Mouse (Mus musculus) neural tube, embryonic 15.5 days (tissue): Measurements from ENCODE around the gene Luzp1. TPM values are rescaled to one million over a fixed set of nuclear protein-coding genes. Genes with fewer than 3 reads are reported as not detected.

Source experiments
- ATAC-seq: fragments of 200-750 bp; cut with Nextera tagmentation; 2 replicates; pipeline ENCODE4 v1.8.0; 2017; ENCODE audit warnings: mild to moderate bottlenecking, moderate TSS enrichment, moderate library complexity; ENCODE audit not compliant: low FRiP score
- H3K27ac ChIP-seq: fragments of 300-500 bp; sonication (generic); replicated peaks from 2 replicates; pipeline ENCODE4 v1.5.1; 2015; ENCODE audit warnings: mild to moderate bottlenecking, inconsistent platforms
- H3K27me3 ChIP-seq: fragments of 300-500 bp; sonication (generic); replicated peaks from 2 replicates; pipeline ENCODE4 v1.6.1; 2015; ENCODE audit warnings: inconsistent platforms
- H3K36me3 ChIP-seq: fragments of 300-500 bp; sonication (generic); 2 replicates; pipeline ENCODE4 v1.6.1; 2015; ENCODE audit warnings: inconsistent platforms
- H3K4me1 ChIP-seq: fragments of 300-500 bp; sonication (generic); 2 replicates; pipeline ENCODE4 v1.6.1; 2015; ENCODE audit warnings: inconsistent platforms
- H3K4me2 ChIP-seq: fragments of 300-500 bp; sonication (generic); 2 replicates; pipeline ENCODE4 v1.6.1; 2015; ENCODE audit warnings: inconsistent platforms, mild to moderate bottlenecking, moderate library complexity
- H3K4me3 ChIP-seq: fragments of 300-500 bp; sonication (generic); replicated peaks from 2 replicates; pipeline ENCODE4 v1.5.1; 2015; ENCODE audit warnings: mild to moderate bottlenecking, inconsistent platforms
- H3K9ac ChIP-seq: fragments of 300-500 bp; sonication (generic); replicated peaks from 2 replicates; pipeline ENCODE4 v1.6.1; 2015; ENCODE audit warnings: mild to moderate bottlenecking, inconsistent platforms
- H3K9me3 ChIP-seq: fragments of 300-500 bp; sonication (generic); replicated peaks from 2 replicates; pipeline ENCODE4 v1.6.1; 2016; ENCODE audit warnings: inconsistent platforms
- WGBS: fragments of 180-500 bp; shearing (Covaris S2); methylation state at CpG from one replicate; pipeline ENCODE4 v1.1.7; 2015; ENCODE audit warnings: mixed read lengths; 5-methylcytosine and 5-hydroxymethylcytosine counted together
- polyA plus RNA-seq: library from polyadenylated mRNA; unstranded; fragments of >200 nt; fragmentation: Nextera tagmentation; extraction: Ambion mirVana; gene quantifications from 2 replicates; pipeline ENCODE4 v1.2.1, GENCODE M21; 2015

The Luzp1 gene
- polyA plus RNA-seq, 1 experiment from 2014 or later = 60.1 TPM

- H3K36me3 ChIP-seq = peaks cover 75% of the 10 kb centered on the region
These were observed 88.1 kb downstream of the Luzp1 start for GRCm38 (mm10) chr4:136557638-136558037.

GRCm38 (mm10) chr4:136559690-136560089, 90.1 kb downstream of the Luzp1 start:
- peaks cover 67% of the 10 kb centered on the region for H3K36me3 ChIP-seq
- 88% methylated on average over 2 of the region's 2 CpGs for WGBS
- H3K4me2 ChIP-seq = no peak overlapping the region
- H3K27me3 ChIP-seq = no peaks in the 10 kb centered on the region
- H3K4me3 ChIP-seq = no peak overlapping the region
- peaks cover 13% of the 10 kb centered on the region for H3K4me1 ChIP-seq
- no peak overlapping the region for H3K27ac ChIP-seq
- H3K9ac ChIP-seq = no peak overlapping the region
- ATAC-seq = no peak
- no peaks in the 10 kb centered on the region for H3K9me3 ChIP-seq

More at GRCm38 (mm10) chr4:136557638-136558037, 88.1 kb downstream of the Luzp1 start:
- Histone ChIP-seq H3K4me2 (no peak overlapping the region), H3K9me3 (no peaks in the 10 kb centered on the region), H3K9ac (no peak overlapping the region), H3K4me1 (peaks cover 9% of the 10 kb centered on the region), H3K27me3 (no peaks in the 10 kb centered on the region), H3K27ac (no peak overlapping the region), H3K4me3 (no peak overlapping the region)
- 92% methylated on average over 2 of the region's 2 CpGs for WGBS
- ATAC-seq = no peak

DNA sequence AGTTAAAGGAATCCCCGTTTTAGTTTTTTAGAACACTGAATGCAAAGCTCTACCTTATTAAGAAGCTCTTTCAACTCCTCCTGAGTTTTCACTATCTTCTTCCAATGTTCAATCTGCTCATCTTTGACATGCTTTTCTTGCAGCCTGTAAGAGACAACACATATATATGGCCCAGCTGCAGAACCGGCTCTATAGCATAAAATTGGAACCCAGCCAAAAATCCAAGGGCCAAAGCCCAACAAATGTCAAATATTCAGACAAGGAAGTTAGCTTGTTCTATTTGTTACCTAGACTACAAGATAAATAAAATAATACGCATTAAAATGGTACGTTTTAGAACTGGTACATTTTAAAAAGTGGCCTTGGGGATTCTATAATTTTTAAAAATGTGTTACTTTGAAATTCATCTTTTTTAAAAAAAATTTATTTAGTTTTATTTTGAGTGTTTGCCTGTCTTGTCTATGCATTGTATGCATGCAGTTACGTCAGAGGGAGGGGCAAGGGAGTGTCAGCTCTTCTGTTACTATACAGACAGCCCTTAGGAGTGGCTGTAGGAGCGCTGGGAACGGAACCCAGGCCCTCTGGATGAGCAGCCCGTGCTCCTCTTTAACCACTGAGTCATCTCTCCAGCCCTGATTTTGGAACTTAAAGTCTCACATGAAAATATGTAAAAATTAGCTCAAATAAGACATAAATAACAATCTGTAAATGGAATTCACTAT, 90.9 kb downstream of the Luzp1 start:
- H3K27ac ChIP-seq = no peak overlapping the region
- H3K27me3 ChIP-seq = no peaks in the 10 kb centered on the region
- H3K4me2 ChIP-seq = no peak overlapping the region
- H3K9ac ChIP-seq = no peak overlapping the region
- H3K4me3 ChIP-seq = no peak overlapping the region
- no peak for ATAC-seq
- WGBS = 89% methylated on average over 8 of the region's 8 CpGs
- H3K36me3 ChIP-seq = peaks cover 63% of the 10 kb centered on the region
- no peaks in the 10 kb centered on the region for H3K9me3 ChIP-seq
- H3K4me1 ChIP-seq = peaks cover 13% of the 10 kb centered on the region

- H3K36me3 ChIP-seq = peaks cover 62% of the 10 kb centered on the region
- 56% methylated on average over 6 of the region's 6 CpGs for WGBS
- H3K9me3 ChIP-seq = no peaks in the 10 kb centered on the region
- H3K9ac ChIP-seq = no peak overlapping the region
- H3K27me3 ChIP-seq = no peaks in the 10 kb centered on the region
- H3K4me2 ChIP-seq = no peak overlapping the region
- peaks cover 13% of the 10 kb centered on the region for H3K4me1 ChIP-seq
- H3K27ac ChIP-seq = peak overlapping the region; percentile 60; the same call in 1 of the 2 replicates
- ATAC-seq = no peak
- no peak overlapping the region for H3K4me3 ChIP-seq
These were observed 93.2 kb downstream of the Luzp1 start for GRCm38 (mm10) chr4:136562755-136563154.

GRCm38 (mm10) chr4:136568629-136569028, 99.1 kb downstream of the Luzp1 start:
- H3K9me3 ChIP-seq = no peaks in the 10 kb centered on the region
- H3K36me3 ChIP-seq = peaks cover 67% of the 10 kb centered on the region
- H3K9ac ChIP-seq = no peak overlapping the region
- no peak overlapping the region for H3K4me3 ChIP-seq
- WGBS = 78% methylated on average over 3 of the region's 3 CpGs
- H3K4me1 ChIP-seq = no peaks in the 10 kb centered on the region
- ATAC-seq = no peak
- no peak overlapping the region for H3K4me2 ChIP-seq
- H3K27ac ChIP-seq = no peak overlapping the region
- no peaks in the 10 kb centered on the region for H3K27me3 ChIP-seq

GRCm38 (mm10) chr4:136569998-136570397, 100.4 kb downstream of the Luzp1 start:
- Histone ChIP-seq H3K27me3 (no peaks in the 10 kb centered on the region), H3K4me1 (no peaks in the 10 kb centered on the region), H3K36me3 (peaks cover 62% of the 10 kb centered on the region), H3K4me3 (no peak overlapping the region), H3K4me2 (no peak overlapping the region), H3K27ac (no peak overlapping the region), H3K9me3 (no peaks in the 10 kb centered on the region), H3K9ac (no peak overlapping the region)
- no peak for ATAC-seq

DNA sequence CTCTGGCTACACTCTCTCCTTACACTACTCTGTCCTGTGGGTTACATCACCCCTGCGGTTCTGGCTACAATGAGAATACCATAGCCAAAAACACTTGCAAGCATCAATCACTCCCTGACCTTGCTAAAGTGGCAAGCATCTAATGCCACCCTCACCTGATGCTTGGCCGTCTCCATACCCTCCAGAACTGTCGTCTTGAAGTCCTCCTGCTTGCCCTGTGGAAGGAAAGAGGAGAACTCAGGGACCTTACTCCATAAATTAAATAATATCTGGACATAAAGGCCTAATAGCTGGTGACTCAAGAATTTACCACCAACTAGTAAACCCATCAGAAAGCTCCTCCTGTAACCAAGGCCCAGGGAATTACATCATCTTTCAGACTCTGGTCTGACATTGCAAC, 112.3 kb downstream of the Luzp1 start:
- H3K27ac ChIP-seq = no peak overlapping the region
- no peak overlapping the region for H3K4me2 ChIP-seq
- peaks cover 31% of the 10 kb centered on the region for H3K4me1 ChIP-seq
- no peak overlapping the region for H3K9ac ChIP-seq
- 89% methylated on average over 3 of the region's 3 CpGs for WGBS
- H3K27me3 ChIP-seq = no peaks in the 10 kb centered on the region
- H3K36me3 ChIP-seq = no peaks in the 10 kb centered on the region
- H3K9me3 ChIP-seq = no peaks in the 10 kb centered on the region
- ATAC-seq = no peak
- no peak overlapping the region for H3K4me3 ChIP-seq

- no peak overlapping the region for H3K9ac ChIP-seq
- H3K27ac ChIP-seq = no peak overlapping the region
- peaks cover 7% of the 10 kb centered on the region; the same call in 1 of the 2 replicates for H3K36me3 ChIP-seq
- no peaks in the 10 kb centered on the region for H3K27me3 ChIP-seq
- 78% methylated on average over 4 of the region's 4 CpGs for WGBS
- H3K4me2 ChIP-seq = no peak overlapping the region
- H3K4me3 ChIP-seq = no peak overlapping the region
- no peaks in the 10 kb centered on the region for H3K9me3 ChIP-seq
- peaks cover 38% of the 10 kb centered on the region for H3K4me1 ChIP-seq
- ATAC-seq = peak; percentile 65; the same call in 1 of the 2 replicates
These were observed 117.8 kb downstream of the Luzp1 start for GRCm38 (mm10) chr4:136587221-136587827.

DNA sequence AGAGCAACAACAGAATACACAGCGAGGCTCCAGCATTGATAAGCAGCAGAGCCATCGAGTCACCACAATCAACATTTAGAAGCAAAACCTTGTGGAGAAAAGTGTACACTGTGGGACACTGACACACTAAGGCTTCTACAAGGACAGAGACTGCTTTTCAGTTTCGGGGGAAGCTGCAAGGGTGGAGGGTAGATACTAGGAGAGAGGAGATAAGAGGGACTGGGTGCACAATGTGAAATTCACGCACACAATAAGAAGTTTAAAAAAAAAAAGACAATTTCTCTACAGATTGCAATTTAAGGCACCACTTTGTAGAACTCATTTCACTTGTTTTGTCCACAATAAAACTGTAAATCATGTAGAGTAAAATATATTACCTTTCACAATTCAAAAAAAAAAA, 118.4 kb downstream of the Luzp1 start:
- 95% methylated on average over 4 of the region's 4 CpGs for WGBS
- ATAC-seq = no peak

GRCm38 (mm10) chr4:136592111-136592510, 122.5 kb downstream of the Luzp1 start:
- no peaks in the 10 kb centered on the region for H3K9me3 ChIP-seq
- H3K4me1 ChIP-seq = peaks cover 44% of the 10 kb centered on the region
- H3K27ac ChIP-seq = no peak overlapping the region
- H3K4me3 ChIP-seq = no peak overlapping the region
- no peak overlapping the region for H3K4me2 ChIP-seq
- H3K27me3 ChIP-seq = no peaks in the 10 kb centered on the region
- peaks cover 7% of the 10 kb centered on the region; the same call in 1 of the 2 replicates for H3K36me3 ChIP-seq
- no peak overlapping the region for H3K9ac ChIP-seq
- WGBS = 70% methylated on average over 4 of the region's 4 CpGs
- ATAC-seq = no peak

More for the DNA sequence above, 118.4 kb downstream of the Luzp1 start:
- Histone ChIP-seq H3K4me1 (peaks cover 38% of the 10 kb centered on the region), H3K4me2 (no peak overlapping the region), H3K27ac (no peak overlapping the region), H3K27me3 (no peaks in the 10 kb centered on the region), H3K9me3 (no peaks in the 10 kb centered on the region), H3K36me3 (peaks cover 7% of the 10 kb centered on the region; the same call in 1 of the 2 replicates), H3K4me3 (no peak overlapping the region), H3K9ac (no peak overlapping the region)

DNA sequence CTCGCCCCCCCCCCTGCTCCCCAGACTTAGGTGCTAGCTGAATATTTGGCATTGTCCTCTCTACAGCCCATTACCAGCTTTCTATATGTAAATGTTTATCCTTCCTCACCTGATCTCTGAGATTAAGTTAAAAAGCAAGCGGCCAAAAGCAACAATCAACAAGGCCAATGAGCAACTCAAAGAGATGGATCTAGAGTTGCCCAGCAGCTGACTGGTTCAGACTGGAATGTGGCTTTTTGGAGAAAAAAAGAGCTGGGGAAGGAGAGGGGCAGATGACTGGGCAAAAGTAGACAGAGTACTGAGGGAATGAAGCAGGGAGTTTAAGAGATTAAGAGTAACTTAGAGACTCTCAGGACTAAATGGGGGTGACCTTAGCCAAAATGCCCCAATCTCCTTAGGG, 124.4 kb downstream of the Luzp1 start:
- peaks cover 43% of the 10 kb centered on the region for H3K4me1 ChIP-seq
- no peak for ATAC-seq
- H3K36me3 ChIP-seq = peaks cover 7% of the 10 kb centered on the region; the same call in 1 of the 2 replicates
- 83% methylated on average over 2 of the region's 2 CpGs for WGBS
- H3K4me2 ChIP-seq = no peak overlapping the region
- no peaks in the 10 kb centered on the region for H3K27me3 ChIP-seq
- H3K9me3 ChIP-seq = no peaks in the 10 kb centered on the region
- no peak overlapping the region for H3K27ac ChIP-seq
- no peak overlapping the region for H3K9ac ChIP-seq
- H3K4me3 ChIP-seq = no peak overlapping the region

DNA sequence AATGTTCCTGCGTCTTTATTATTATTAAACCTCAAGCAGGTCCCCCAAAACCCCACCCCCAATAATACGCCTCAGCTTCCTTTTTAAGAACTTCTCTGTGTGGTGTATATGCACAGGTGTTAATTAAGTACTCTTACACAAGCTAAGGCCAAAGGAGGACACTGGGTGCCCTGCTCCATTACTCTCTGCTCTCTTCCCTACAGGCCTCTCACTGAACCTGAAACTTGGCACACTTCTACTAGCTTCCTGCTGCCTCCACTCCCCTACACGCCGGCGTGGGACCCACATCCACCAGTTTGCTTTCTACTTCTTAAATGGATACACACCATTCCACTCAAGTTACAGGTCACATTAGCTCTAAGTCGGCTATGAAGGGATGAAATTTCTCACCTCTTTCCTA, 125.7 kb downstream of the Luzp1 start:
- H3K4me2 ChIP-seq = no peak overlapping the region
- no peaks in the 10 kb centered on the region for H3K27me3 ChIP-seq
- H3K4me3 ChIP-seq = no peak overlapping the region
- no peak overlapping the region; the same call in 1 of the 2 replicates for H3K9ac ChIP-seq
- ATAC-seq = no peak
- H3K9me3 ChIP-seq = no peaks in the 10 kb centered on the region
- no peak overlapping the region for H3K27ac ChIP-seq
- 88% methylated on average over 6 of the region's 6 CpGs for WGBS
- H3K4me1 ChIP-seq = peaks cover 38% of the 10 kb centered on the region
- peaks cover 3% of the 10 kb centered on the region; the same call in 1 of the 2 replicates for H3K36me3 ChIP-seq
